Mouse (Mus musculus): ENCODE data around the gene Lamb3.

DNA sequence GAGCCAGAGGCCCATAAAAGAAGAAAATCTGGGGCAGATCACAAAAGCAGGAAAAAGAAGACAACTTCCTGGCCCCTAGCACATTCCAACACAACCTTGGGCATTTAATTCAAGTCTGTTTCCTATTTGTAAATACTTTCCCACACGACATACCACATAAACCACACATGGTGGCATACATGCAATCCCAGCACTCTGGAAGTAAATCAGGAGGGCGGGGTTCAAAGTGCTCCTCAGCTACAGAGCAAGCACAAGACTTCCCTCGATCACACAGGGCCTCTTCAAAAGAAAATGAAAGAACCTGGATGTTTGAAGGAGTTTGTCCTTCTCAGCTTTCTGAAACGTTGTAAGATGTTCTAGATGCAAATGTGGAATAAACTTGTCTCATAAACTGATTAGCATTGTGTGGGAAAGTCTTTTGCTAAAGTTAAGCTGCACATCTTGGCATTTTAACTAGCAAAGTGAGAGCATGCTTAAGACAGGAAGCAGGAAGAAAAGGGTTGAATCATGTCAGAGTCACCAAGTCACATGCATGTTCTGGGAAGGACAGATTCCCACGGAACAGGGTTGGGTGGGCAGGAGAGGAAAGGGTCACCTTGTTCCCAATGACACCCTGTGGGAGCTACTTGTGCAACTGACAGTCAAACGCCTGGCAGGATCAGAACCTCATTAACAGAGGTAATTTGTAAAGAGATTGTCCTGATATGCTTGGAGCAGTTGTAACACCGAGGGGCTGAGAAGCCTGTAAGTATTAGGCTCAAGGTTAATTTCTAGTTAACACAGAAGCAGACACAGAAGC is 19.4 kb downstream of the Lamb3 start:
- TF ChIP-seq CTCF (conservative IDR thresholded peaks at IDR 0.05; ENCODE audit: insufficient read depth, insufficient read length, low read depth, low read length) = no peak
- TF ChIP-seq POLR2A (IDR thresholded peaks at IDR 0.05; ENCODE audit: low read depth, low read length) = no peak
